Mouse (Mus musculus): ENCODE data around the gene Tas1r3.

DNA sequence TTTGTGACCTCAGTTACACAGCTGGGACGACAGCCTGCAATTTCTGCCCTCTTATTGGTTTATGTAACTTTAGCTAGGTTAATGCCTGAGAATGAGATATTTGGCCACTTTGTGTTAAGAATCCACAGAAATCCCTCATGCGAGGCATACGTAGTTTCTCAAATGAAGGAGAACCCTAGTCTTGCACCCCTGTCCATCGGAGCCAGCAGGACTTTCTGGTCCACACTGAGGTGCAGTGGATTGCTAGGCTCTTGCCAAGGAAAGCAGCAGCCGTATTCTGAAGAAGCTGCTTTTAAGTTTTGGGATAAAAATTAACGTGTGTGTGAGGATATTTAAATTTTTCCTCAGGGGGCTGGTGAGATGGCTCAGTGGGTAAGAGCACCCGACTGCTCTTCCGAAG is 32.6 kb downstream of the Tas1r3 start:
- no peak for TF ChIP-seq CTCF (IDR thresholded peaks at IDR 0.05; ENCODE audit: low read depth, low read length)
- no peak for TF ChIP-seq POLR2A (IDR thresholded peaks at IDR 0.05; ENCODE audit: extremely low read depth, insufficient read depth, low read length)
